Mouse (Mus musculus): ENCODE data around the gene Sprr2f.

DNA sequence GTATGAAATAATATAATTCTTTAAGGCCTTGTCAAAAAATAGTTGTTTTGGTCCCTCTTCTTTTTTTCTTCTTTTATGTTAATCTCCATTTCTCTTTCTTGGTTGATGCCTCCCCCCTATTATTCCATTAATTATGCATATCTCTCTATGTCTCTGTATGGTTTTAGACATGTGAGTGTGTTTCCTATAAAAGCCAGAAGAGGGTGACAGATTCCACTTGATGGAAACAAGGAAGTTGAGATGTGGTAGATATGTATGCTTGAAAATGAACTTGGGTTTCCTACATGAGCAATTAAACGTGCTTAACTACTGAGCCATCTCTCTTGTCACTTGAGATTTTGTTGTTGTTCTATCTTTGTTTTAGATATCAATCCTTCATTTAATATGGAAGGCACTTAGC, 29.3 kb downstream of the Sprr2f start:
- TF ChIP-seq ZC3H11A (IDR thresholded peaks at IDR 0.05; ENCODE audit: borderline replicate concordance, low read depth, low read length) (no peak), MAFK (IDR thresholded peaks at IDR 0.05; ENCODE audit: insufficient read depth, low read depth, low read length) (no peak), CHD2 (IDR thresholded peaks at IDR 0.05; ENCODE audit: low read depth, low read length) (no peak), ZNF384 (IDR thresholded peaks at IDR 0.05; ENCODE audit: low read depth, low read length) (no peak), HCFC1 (IDR thresholded peaks at IDR 0.05; ENCODE audit: borderline replicate concordance, insufficient read depth, low read length) (no peak)

Data from ES-E14 (cell line).